Mouse (Mus musculus): ENCODE measurements around the gene Msx1. TPM values are rescaled to one million over a fixed set of nuclear protein-coding genes. Genes with fewer than 3 reads are reported as not detected.

Msx1 gene
- polyA plus RNA-seq (2015; fragmentation: Nextera tagmentation; extraction: Ambion mirVana) = 16.2 and 23.2 TPM in 2 replicates

DNA sequence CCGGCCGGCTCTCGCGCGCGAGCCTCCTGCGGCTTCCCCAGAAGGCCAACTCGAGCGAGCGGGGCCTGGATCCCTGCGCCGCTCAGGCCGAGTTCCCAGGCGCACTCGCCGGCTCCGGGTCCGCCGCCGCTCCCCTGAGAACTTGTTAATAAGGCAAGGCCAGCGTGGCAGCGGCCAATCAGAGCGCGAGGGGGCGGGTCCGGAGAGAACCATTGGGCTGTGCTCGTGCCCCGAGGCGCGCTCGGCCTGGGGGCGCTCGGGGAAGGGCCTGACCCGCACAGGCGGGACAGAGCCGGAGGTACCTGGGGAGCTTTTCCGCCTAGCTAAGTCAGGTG, at the start of gene Msx1:
TSS of gene Msx1 (minus strand) at position 123 of the 335 bp plus-strand sequence.
- Histone ChIP-seq H3K4me1 (replicated peaks) (peaks cover 59% of the 10 kb centered on the region), H3K27me3 (peaks cover 97% of the 10 kb centered on the region), H3K9me3 (no peaks in the 10 kb centered on the region), H3K4me2 (replicated peaks) (peak within 1 kb of the TSS; percentile 72), H3K36me3 (no peaks in the 10 kb centered on the region), H3K9ac (replicated peaks) (peak within 1 kb of the TSS; percentile 45), H3K27ac (no peak within 1 kb of the TSS), H3K4me3 (replicated peaks) (peak within 1 kb of the TSS; percentile 44)
- under 1% methylated on average over 36 of the region's 37 CpGs for WGBS
- peak; percentile 80 for ATAC-seq

DNA sequence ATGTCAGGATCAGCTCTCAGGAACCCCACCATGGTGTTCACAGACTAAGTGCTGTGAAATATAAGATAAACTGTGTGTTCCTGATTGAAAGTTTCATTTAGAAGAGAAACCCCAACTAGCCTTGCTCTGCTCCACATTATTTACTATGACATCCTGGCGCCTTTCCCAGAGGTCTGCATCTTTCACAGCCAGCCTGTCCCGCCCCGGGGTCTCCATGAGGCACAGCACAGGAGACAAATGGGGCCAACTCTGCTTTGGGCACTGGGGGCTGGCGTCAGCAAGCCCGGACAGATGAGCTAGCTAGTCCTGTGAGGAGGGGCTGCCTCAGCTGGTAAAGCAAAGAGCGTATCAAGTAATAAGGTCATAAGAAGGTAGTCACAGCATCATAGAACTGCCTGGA, 41.1 kb upstream of the Msx1 start:
- no peaks in the 10 kb centered on the region for H3K9me3 ChIP-seq
- WGBS = 78% methylated on average over 6 of the region's 6 CpGs
- ATAC-seq = no peak
- H3K27me3 ChIP-seq = peaks cover 14% of the 10 kb centered on the region; the same call in 1 of the 2 replicates
- no peak overlapping the region for H3K27ac ChIP-seq
- no peak overlapping the region for H3K4me2 ChIP-seq (replicated peaks)
- no peak overlapping the region for H3K4me3 ChIP-seq (replicated peaks)
- H3K9ac ChIP-seq (replicated peaks) = no peak overlapping the region
- H3K4me1 ChIP-seq (replicated peaks) = peaks cover 3% of the 10 kb centered on the region
- H3K36me3 ChIP-seq = no peaks in the 10 kb centered on the region

DNA sequence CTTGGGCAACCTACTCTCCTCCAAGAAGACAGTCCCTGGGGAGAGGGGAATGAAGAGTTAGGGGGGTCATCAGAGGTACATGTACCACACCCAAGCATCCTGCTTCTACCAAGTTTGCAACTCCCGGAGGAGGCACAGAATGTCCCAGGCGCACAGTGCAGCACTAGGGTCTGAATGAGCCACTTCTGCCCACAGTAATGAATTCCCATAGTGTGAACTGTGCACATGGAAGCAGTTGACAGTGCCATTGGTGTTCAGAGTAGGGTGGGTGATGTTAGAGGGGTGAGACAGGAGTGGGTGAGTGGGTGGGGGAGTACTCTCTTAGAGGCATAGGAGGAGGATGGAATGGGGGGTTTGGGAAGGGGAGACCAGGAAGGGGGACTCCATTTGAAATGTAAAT, 39.9 kb upstream of the Msx1 start:
- H3K27me3 ChIP-seq = peaks cover 17% of the 10 kb centered on the region
- 95% methylated on average over 2 of the region's 2 CpGs for WGBS
- no peaks in the 10 kb centered on the region for H3K9me3 ChIP-seq
- peaks cover 11% of the 10 kb centered on the region for H3K4me1 ChIP-seq (replicated peaks)
- H3K4me3 ChIP-seq (replicated peaks) = no peak overlapping the region
- H3K4me2 ChIP-seq (replicated peaks) = no peak overlapping the region
- H3K27ac ChIP-seq = no peak overlapping the region
- no peaks in the 10 kb centered on the region for H3K36me3 ChIP-seq
- H3K9ac ChIP-seq (replicated peaks) = no peak overlapping the region
- ATAC-seq = no peak

DNA sequence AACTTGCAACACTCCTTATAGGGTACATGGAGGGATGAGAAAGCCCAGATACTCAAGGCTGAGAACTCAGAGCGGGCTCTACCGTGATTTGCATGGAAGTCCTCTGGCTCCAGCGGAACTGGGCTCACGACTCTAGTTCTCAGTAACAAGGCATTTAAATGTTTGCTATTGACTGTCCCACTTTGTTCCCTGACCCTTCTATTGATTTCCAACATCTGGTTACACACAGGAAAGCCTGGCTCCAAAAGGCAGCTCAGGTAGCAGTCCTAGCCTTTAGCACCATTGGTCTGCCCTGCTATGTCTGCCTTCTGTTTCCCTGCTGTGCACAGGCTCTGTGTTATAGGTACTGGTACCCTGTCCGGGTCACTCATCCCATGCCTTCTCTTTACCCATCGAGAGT, 36.5 kb upstream of the Msx1 start:
- Histone ChIP-seq H3K4me2 (replicated peaks) (no peak overlapping the region), H3K9ac (replicated peaks) (no peak overlapping the region), H3K27me3 (peaks cover 19% of the 10 kb centered on the region), H3K36me3 (no peaks in the 10 kb centered on the region), H3K27ac (no peak overlapping the region), H3K9me3 (no peaks in the 10 kb centered on the region), H3K4me3 (replicated peaks) (no peak overlapping the region), H3K4me1 (replicated peaks) (peaks cover 19% of the 10 kb centered on the region)
- no peak for ATAC-seq
- WGBS = 80% methylated on average over 6 of the region's 6 CpGs

DNA sequence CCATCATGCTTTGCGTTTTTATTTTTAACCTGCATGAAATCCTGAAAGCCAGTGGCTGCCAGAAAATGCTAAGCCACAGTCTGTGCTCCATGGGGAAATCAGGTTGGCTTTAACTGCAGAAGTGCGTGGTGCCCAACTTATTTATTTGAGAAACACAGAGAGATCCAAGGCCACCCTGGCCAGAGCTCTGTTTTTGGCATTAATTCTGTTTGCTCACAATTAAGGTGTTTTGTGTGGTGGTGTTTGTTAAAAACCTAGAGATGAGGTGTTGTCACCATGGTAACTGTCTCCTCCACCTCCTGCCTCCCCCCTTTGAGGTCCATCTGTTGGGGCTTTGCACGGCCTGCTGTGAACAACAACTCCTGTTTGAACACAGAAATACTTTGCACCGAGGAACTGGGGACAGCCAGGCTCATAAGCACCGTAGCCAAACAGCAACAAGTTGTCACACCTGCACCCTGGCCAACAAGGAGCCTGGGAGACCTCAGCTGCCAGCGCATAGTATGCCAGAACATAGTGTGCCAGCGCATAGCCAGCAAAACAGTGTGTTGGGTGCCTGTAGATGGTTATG, 35.9 kb upstream of the Msx1 start:
- no peaks in the 10 kb centered on the region for H3K9me3 ChIP-seq
- no peak overlapping the region for H3K4me2 ChIP-seq (replicated peaks)
- ATAC-seq = no peak
- H3K27me3 ChIP-seq = peaks cover 19% of the 10 kb centered on the region
- peaks cover 19% of the 10 kb centered on the region for H3K4me1 ChIP-seq (replicated peaks)
- WGBS = 48% methylated on average over 7 of the region's 7 CpGs
- no peaks in the 10 kb centered on the region for H3K36me3 ChIP-seq
- H3K9ac ChIP-seq (replicated peaks) = no peak overlapping the region
- H3K4me3 ChIP-seq (replicated peaks) = no peak overlapping the region
- no peak overlapping the region for H3K27ac ChIP-seq

DNA sequence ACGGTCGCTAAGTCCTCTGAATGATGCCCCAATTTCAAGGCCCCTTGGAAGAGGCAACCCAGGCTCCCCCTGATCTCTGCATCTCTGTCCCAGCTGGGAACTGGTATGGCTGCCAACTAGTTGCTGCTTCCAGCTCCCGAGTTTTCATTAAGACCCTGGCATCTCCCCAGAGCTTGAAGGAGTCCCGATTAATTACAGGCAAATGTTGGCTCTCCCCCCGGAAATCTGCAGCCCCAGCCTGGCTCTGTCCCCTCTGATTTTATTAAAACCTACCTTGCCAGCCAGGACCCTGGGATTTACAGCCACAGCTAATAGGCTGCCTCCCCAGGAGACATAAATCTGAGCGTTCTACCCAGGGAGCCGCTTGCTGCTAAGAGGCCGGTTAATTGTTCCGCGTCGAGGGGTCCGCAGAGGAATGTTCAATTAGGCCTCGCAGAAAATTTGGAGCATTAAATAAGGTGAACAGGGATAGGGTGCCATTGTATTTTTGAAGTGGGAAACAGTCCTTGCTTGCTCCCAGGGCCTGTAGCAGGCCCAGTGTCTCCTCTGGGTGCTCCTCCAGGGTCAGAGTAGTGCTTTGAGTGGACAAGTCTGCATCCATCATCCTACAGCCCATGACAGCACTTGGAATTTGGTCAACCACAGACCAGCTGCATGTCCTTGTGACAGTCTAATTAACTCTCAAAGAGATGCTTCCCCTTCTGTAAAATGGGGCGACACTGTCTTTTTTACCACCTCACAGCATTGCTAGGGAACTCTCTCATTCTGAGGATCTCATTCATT, 33.6 kb upstream of the Msx1 start:
- peak; percentile 57; the same call in 1 of the 2 replicates for ATAC-seq
- Histone ChIP-seq H3K27me3 (peaks cover 23% of the 10 kb centered on the region), H3K9ac (replicated peaks) (no peak overlapping the region), H3K27ac (no peak overlapping the region), H3K4me1 (replicated peaks) (peaks cover 19% of the 10 kb centered on the region), H3K4me2 (replicated peaks) (no peak overlapping the region), H3K36me3 (no peaks in the 10 kb centered on the region), H3K9me3 (no peaks in the 10 kb centered on the region), H3K4me3 (replicated peaks) (no peak overlapping the region)
- 40% methylated on average over 14 of the region's 14 CpGs for WGBS

DNA sequence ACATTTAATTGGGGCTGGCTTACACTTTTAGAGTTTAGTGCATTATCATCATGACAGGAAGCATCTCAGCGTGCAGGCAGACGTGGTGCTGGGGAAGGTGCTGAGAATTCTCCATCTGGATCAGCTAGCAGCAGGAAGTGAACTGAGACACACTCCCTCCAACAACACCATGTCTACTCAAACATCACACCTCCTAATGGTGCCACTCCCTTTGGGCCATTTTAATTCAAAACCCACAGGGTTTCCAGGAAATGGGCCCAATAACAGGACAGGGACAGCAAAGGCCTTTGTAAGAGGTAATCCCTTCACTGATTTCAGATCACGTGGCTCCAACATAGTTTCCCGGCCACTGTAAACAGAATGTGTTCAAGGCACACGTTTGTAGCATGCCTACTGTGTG, 31.7 kb upstream of the Msx1 start:
- 61% methylated on average over 5 of the region's 5 CpGs for whole genome bisulfite sequencing
- no peak overlapping the region for H3K4me3 ChIP-seq (replicated peaks)
- peaks cover 15% of the 10 kb centered on the region for H3K27me3 ChIP-seq
- H3K4me1 ChIP-seq (replicated peaks) = peaks cover 25% of the 10 kb centered on the region
- no peak overlapping the region for H3K9ac ChIP-seq (replicated peaks)
- no peak overlapping the region for H3K4me2 ChIP-seq (replicated peaks)
- H3K9me3 ChIP-seq = no peaks in the 10 kb centered on the region
- no peak overlapping the region for H3K27ac ChIP-seq
- no peaks in the 10 kb centered on the region for H3K36me3 ChIP-seq
- ATAC-seq = no peak

DNA sequence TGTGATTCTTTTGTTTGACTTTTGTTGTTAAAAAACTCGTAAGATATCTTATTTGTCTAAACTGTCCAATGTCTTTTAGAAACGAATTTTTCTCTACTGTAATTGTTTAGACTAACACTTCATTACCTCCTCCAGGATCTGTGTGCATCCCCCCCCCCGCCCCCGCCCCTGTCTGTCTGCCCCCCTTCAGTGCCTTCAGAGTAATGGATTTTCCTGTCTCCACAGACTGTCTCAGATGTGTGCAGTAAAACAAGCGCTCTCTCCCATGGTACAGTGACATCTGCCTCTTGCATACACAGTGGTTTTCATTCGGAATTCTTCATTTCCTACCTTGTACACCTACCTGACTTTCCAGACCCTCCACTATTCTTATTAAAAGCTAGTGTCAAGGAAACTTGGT, 29.9 kb upstream of the Msx1 start:
- H3K27ac ChIP-seq = no peak overlapping the region
- no peaks in the 10 kb centered on the region for H3K36me3 ChIP-seq
- WGBS = 75% methylated on average over 6 of the region's 6 CpGs
- peaks cover 16% of the 10 kb centered on the region; the same call in 1 of the 2 replicates for H3K27me3 ChIP-seq
- H3K9me3 ChIP-seq = no peaks in the 10 kb centered on the region
- H3K4me3 ChIP-seq (replicated peaks) = no peak overlapping the region
- H3K4me1 ChIP-seq (replicated peaks) = peaks cover 19% of the 10 kb centered on the region
- ATAC-seq = no peak
- no peak overlapping the region for H3K9ac ChIP-seq (replicated peaks)
- H3K4me2 ChIP-seq (replicated peaks) = no peak overlapping the region

DNA sequence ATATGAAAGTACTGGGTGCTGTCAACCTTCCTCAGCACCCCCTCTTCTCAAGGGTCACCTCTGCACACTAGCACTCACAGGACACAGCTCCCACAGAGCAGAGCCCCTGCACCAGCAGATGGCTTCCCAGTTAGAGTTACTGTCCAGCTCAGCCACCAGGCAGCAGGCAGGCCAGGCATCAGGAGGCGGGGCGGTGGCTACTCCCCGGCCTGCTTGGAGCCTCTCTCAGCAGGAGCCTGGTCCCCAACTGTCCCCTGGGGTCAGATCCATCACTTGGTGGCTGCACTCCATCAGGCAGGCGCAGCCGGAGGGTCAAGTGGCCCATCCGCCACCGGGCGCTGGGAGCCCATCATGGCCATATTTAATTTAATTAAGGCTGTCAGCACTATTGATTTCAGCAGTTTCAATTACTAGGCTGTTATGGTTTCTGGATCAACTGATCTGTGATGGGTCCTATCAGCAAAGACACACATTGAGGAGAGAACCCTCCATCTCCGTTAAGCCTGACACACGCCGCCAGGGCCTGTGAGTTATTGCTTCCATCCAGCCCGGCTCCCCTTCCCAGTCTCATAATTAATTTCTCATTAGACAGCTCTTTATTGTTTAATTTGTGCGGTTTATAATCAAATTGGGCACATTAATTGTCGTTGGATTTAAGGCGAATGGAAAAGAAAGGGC, 27.1 kb upstream of the Msx1 start:
- no peak overlapping the region for H3K4me2 ChIP-seq (replicated peaks)
- H3K27me3 ChIP-seq = peaks cover 22% of the 10 kb centered on the region; the same call in 1 of the 2 replicates
- peaks cover 19% of the 10 kb centered on the region for H3K4me1 ChIP-seq (replicated peaks)
- ATAC-seq = no peak; the same call in 1 of the 2 replicates
- no peak overlapping the region for H3K9ac ChIP-seq (replicated peaks)
- no peaks in the 10 kb centered on the region for H3K9me3 ChIP-seq
- H3K4me3 ChIP-seq (replicated peaks) = no peak overlapping the region
- H3K36me3 ChIP-seq = no peaks in the 10 kb centered on the region
- 57% methylated on average over 15 of the region's 15 CpGs for WGBS
- no peak overlapping the region for H3K27ac ChIP-seq

DNA sequence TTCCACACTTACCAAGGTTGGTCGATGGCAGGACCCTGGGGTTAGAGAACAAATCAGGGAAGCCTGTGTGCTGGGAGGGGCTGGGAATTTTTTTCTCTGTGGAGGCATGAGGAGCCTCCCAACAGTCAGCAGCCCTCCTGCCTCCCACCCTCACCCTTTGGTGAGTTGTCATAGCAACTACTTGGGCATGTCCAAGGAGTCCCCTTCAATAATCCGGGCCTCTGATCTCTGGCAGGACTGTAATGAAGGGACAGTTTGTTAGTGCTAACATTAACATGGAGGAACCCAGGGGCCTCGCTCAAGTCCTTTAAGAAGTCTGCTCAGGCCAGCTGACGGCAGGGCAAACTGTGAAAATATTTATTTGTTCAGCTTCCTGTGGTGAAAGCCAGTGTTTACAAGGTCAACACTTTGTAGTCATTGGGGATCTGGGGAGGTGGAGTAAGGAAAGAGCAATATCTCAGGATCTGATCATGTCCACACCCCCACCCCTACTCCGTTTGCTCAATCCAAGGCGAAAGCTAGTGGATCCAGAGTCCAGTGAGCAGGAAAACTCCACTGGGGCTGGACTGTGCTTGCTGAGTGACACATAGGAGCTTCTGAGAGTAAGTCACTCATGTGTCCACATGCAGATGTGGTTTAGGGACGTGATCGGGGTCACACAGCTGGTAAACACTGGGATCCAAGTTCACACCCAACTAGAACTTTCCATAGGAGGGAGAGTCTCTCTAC, 24.8 kb upstream of the Msx1 start:
- Histone ChIP-seq H3K9me3 (no peaks in the 10 kb centered on the region), H3K9ac (replicated peaks) (no peak overlapping the region), H3K4me3 (replicated peaks) (no peak overlapping the region), H3K36me3 (no peaks in the 10 kb centered on the region), H3K27ac (no peak overlapping the region), H3K4me2 (replicated peaks) (no peak overlapping the region), H3K27me3 (peaks cover 41% of the 10 kb centered on the region), H3K4me1 (replicated peaks) (peaks cover 19% of the 10 kb centered on the region)
- peak; percentile 71; the same call in 1 of the 2 replicates for ATAC-seq
- WGBS = 34% methylated on average over 8 of the region's 8 CpGs

DNA sequence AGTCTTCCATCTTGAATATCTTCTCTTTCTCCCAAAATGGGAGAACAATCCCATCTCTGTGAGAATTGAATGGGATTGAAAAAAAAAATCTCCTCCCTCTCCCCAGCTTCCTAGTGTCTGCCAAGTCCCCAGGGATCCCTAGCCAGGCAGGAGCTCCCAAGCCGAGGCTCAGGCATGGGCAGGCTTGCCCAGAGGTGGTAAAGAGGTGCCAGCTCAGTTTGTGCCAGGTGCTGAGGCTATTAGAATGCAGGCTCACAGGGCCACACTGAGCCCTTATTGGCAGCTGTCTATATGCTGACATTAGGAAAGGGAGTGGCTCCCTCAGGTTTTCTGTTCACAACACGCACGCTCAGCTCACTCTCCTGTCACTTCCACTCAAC, 11.9 kb upstream of the Msx1 start:
- WGBS = 32% methylated on average over 3 of the region's 3 CpGs
- H3K27ac ChIP-seq = no peak overlapping the region
- peaks cover 90% of the 10 kb centered on the region for H3K27me3 ChIP-seq
- peaks cover 20% of the 10 kb centered on the region for H3K4me1 ChIP-seq (replicated peaks)
- peak; percentile 55; the same call in 1 of the 2 replicates for ATAC-seq
- no peak overlapping the region for H3K4me2 ChIP-seq (replicated peaks)
- H3K9ac ChIP-seq (replicated peaks) = no peak overlapping the region
- no peak overlapping the region for H3K4me3 ChIP-seq (replicated peaks)
- no peaks in the 10 kb centered on the region for H3K9me3 ChIP-seq
- H3K36me3 ChIP-seq = no peaks in the 10 kb centered on the region
